Mouse (Mus musculus): ENCODE results near the gene Cep112.

- TF ChIP-seq TAL1 (IDR thresholded peaks at IDR 0.05; ENCODE audit: low read length) (no peak), GATA1 (IDR thresholded peaks at IDR 0.05; ENCODE audit: low read length) (no peak)
These were observed 440.8 kb downstream of the Cep112 start for GRCm38 (mm10) chr11:108865746-108866145.

All from erythroblast, embryonic 14.5 days (primary cell).